In the genomic region with DNA sequence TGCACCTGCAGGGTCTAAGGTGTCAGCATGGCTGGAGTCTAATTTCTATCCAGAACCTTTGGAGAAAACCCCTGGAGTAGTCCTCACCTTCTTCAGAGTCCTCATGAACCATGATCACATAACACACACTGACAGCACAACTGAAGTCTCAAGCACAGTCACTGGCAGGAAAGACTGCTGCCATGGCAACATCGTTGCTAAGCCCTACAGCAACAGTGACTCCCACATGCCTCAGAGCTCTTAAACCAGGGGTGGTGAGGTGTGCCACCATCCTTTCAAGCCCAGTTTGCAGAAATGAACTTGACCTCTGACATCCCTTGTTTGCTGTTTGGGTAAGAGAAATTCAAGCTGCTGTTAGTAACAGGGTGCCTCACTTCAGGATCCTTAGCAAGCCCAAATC, we compare ENCODE assay signal across 9 mouse cellular contexts. TPM values are rescaled to one million over a fixed set of nuclear protein-coding genes. Genes with fewer than 3 reads are reported as not detected.
DNase-seq lines count a peak whose midpoint lies in the region; ATAC-seq and TF ChIP-seq lines count a peak whose summit lies in the region.
"Had no signal": no experiment of that assay in that cellular context is flagged by ENCODE, and none has a peak within 500 bp of the region (broad histone marks: within the 10 kb centered on the region; RNA-seq: fewer than 3 reads in every experiment).

No protein-coding gene starts in this region.

- WGBS in forebrain, embryonic 16.5 days = 21% methylated on average over 1 of the region's 1 CpGs

- no peak overlapping the region for H3K4me3 ChIP-seq in forebrain, embryonic 16.5 days (replicated peaks; ENCODE audit: low read length)
- H3K4me3 ChIP-seq in layer of hippocampus, adult 2 months = no peak overlapping the region
- H3K4me3 ChIP-seq: heart, adult 2 months had no signal

- no peak overlapping the region for H3K4me2 ChIP-seq in forebrain, embryonic 16.5 days (ENCODE audit: low read length)

- H3K36me3 ChIP-seq in forebrain, embryonic 16.5 days (ENCODE audit: control insufficient read depth, insufficient read depth) = 0 out of 2 replicates have a peak, but pooled peaks cover 4% of the 10 kb centered on the region

- H3K27ac ChIP-seq in forebrain, embryonic 16.5 days (ENCODE audit: low read length) = no peak overlapping the region
- H3K27ac ChIP-seq in layer of hippocampus, adult 2 months = peak overlapping the region; percentile 77

- peak; percentile 62 for DNase-seq in layer of hippocampus, adult 11-12 months (ENCODE audit: low spot score)
- DNase-seq in layer of hippocampus, adult 9-10 months (ENCODE audit: low spot score) = no peak
- DNase-seq in layer of hippocampus, adult 2 months (ENCODE audit: low spot score in 2 of 2) = peak; percentile 62 to 76
- peak; percentile 71 for DNase-seq in right cerebral cortex, adult 18-20 months
- no peak for DNase-seq in c-Kit-positive CD71-positive TER-119-positive erythroid progenitor cells, embryonic 14.5 days (ENCODE audit: low spot score)
- no peak for DNase-seq in urinary bladder, adult 18-20 months (ENCODE audit: low spot score in 2 of 2)

- peaks cover 6% of the 10 kb centered on the region for H3K4me1 ChIP-seq in forebrain, embryonic 16.5 days (replicated peaks; ENCODE audit: control insufficient read depth, insufficient read depth, low read length)

- TF ChIP-seq CTCF in layer of hippocampus, adult 2 months (conservative IDR thresholded peaks at IDR 0.05) = no peak

- no peaks in the 10 kb centered on the region for H3K27me3 ChIP-seq in forebrain, embryonic 16.5 days (replicated peaks; ENCODE audit: control insufficient read depth, insufficient read depth, low read length)

- no peak overlapping the region for H3K9ac ChIP-seq in forebrain, embryonic 16.5 days (replicated peaks; ENCODE audit: low read depth, low read length)

- peak; percentile 77 for ATAC-seq in forebrain, embryonic 16.5 days
- no peak for ATAC-seq in granulocyte monocyte progenitor cell, adult 5-6 weeks (replicated peaks; ENCODE audit: poor library complexity, severe bottlenecking)

- H3K9me3 ChIP-seq in forebrain, embryonic 16.5 days (ENCODE audit: control insufficient read depth, low read length) = no peaks in the 10 kb centered on the region

RNA-seq across cellular contexts. Expression of a gene that starts 42.4 kb away (rescaled TPM):
- polyA plus RNA-seq in forebrain, embryonic 16.5 days (2015; fragmentation: Nextera tagmentation; extraction: Ambion mirVana) = 9.0 and 9.6 TPM in 2 replicates
- 1 to 10 TPM; 1.0 to 1.4 TPM for total RNA-seq in layer of hippocampus, adult 2 months (2021)
- total RNA-seq in granulocyte monocyte progenitor cell, adult 5-6 weeks (2014; fragmentation: Nextera tagmentation) = 63.2 and 75.7 TPM in 2 replicates
- 130 and 145 TPM in 2 replicates for total RNA-seq in granulocyte monocyte progenitor cell, adult 5-6 weeks (2017)

Comparison
In these comparisons a context has a peak if more than half of its experiments do, and no peak if none do; other contexts are left out.
1. DNase-seq: peak in layer of hippocampus, adult 11-12 months (single experiment), layer of hippocampus, adult 2 months (2 of 2) and right cerebral cortex, adult 18-20 months (single experiment); none in layer of hippocampus, adult 9-10 months (single experiment), c-Kit-positive CD71-positive TER-119-positive erythroid progenitor cells, embryonic 14.5 days (single experiment) and urinary bladder, adult 18-20 months (0 of 2).
2. RNA of a gene that starts 42.4 kb away (total RNA-seq): 63.2 to 145 TPM in granulocyte monocyte progenitor cell, adult 5-6 weeks; 1.0 to 1.4 TPM in layer of hippocampus, adult 2 months; every median in the first group is over 10 times any median in the second.